Mouse (Mus musculus): ENCODE results near the gene Nmt1.

Nmt1 gene

GRCm38 (mm10) chr11:103105180-103105725, 77.3 kb downstream of the Nmt1 start:
- in situ Hi-C loops (cut with MboI, MseI), result no loop called here

- in situ Hi-C loops (cut with MboI, MseI), result no loop called here
Observed at GRCm38 (mm10) chr11:103105810-103106209, 77.8 kb downstream of the Nmt1 start.

GRCm38 (mm10) chr11:103106386-103106785, 78.4 kb downstream of the Nmt1 start:
- in situ Hi-C loops (cut with MboI, MseI), result no loop called here

GRCm38 (mm10) chr11:103111301-103111700, 83.3 kb downstream of the Nmt1 start:
- in situ Hi-C loops (cut with MboI, MseI), result no loop called here

- in situ Hi-C loops (cut with MboI, MseI), result no loop called here
Observed at GRCm38 (mm10) chr11:103111881-103112551, 84.0 kb downstream of the Nmt1 start.

GRCm38 (mm10) chr11:103112552-103112912, 84.5 kb downstream of the Nmt1 start:
- in situ Hi-C loops (cut with MboI, MseI), result no loop called here

- in situ Hi-C loops (cut with MboI, MseI), result no loop called here
Observed at GRCm38 (mm10) chr11:103113005-103113404, 85.0 kb downstream of the Nmt1 start.

GRCm38 (mm10) chr11:103113771-103114170, 85.8 kb downstream of the Nmt1 start:
- in situ Hi-C loops (cut with MboI, MseI), result no loop called here

- in situ Hi-C loops (cut with MboI, MseI), result no loop called here
Observed at GRCm38 (mm10) chr11:103114270-103114943, 86.4 kb downstream of the Nmt1 start.

- in situ Hi-C loops (cut with MboI, MseI), result no loop called here
Observed at GRCm38 (mm10) chr11:103115163-103116007, 87.4 kb downstream of the Nmt1 start.

GRCm38 (mm10) chr11:103116008-103116818, 88.2 kb downstream of the Nmt1 start, which contains the start of gene Hexim1:
Gene Hexim1, plus strand, starts transcription at chr11:103116231.
- in situ Hi-C loops (cut with MboI, MseI), result no loop called here

- in situ Hi-C loops (cut with MboI, MseI), result no loop called here
Observed at GRCm38 (mm10) chr11:103116959-103117590, 89.1 kb downstream of the Nmt1 start.

- in situ Hi-C loops (cut with MboI, MseI), result no loop called here
Observed at GRCm38 (mm10) chr11:103117591-103118009, 89.6 kb downstream of the Nmt1 start.
